Mouse (Mus musculus) embryo, embryonic 9.5 days (tissue): ENCODE data around the gene Cacnb4.

ENCODE experiments used
- DNase-seq: peaks from one replicate; pipeline ENCODE4 v3.0.0-alpha.2; 2017; ENCODE audit errors: extremely low spot score

The Cacnb4 gene

DNA sequence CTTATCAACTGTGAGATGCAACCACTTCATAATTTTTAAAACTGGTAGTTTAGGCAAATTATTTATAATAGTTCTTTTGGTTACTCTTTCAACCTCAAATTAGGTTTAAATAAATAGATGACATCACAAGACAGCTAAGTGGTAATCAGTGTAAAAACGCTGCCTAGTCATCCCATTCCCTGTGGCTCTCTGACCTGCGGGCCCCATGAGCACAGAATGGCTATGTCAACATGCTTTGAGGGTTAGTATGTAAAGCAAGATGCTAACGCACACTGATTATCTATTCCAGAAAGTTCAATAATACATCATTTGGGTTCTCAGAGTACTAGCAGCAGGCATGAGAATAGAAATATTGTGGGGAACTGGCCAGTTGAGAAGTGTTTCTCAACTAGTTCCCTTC, 108.5 kb downstream of the Cacnb4 start:
- DNase-seq, result no peak

GRCm38 (mm10) chr2:52567421-52567820, 109.2 kb downstream of the Cacnb4 start:
- no peak for DNase-seq

DNA sequence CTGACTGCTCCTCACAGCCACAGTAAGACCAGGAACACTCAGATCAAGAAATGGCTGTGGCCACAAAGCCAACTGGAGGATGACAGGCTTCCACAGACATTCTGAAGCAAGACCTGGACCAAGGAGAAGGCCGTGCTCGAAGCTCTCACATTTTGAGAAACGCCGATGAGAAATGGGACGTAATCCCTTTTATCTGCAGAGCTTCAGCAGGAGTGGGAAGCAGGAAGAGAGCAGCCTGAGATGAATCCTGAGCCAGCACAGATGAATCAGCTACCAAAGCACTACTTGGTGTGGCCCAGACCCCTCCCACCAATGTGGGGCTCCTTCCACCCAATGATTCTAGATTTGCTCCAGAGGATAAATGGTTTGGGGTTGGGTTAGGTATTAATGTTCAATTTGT, 113.4 kb downstream of the Cacnb4 start:
- DNase-seq, result no peak

DNA sequence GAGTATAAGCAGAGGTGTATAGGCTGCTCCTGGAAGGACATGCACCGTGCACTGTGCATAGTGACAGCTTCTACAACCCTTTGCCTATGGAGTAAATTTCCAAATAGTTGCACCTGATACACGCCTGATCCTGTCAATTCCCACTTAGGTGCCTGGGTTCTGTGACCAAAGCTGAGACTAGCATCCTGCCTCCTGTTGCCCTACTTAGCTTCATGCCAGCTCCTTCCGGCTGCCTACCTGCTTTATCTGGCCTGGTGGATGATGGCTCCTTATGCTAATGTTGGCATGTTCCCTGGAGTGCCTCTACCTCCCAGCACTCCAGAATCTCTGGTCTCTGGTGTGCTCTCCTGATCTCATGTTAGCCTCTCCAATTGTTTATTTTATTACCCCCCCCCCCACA, 114.3 kb downstream of the Cacnb4 start:
- DNase-seq, result no peak

GRCm38 (mm10) chr2:52561137-52561536, 115.5 kb downstream of the Cacnb4 start:
- no peak for DNase-seq

GRCm38 (mm10) chr2:52560266-52560665, 116.4 kb downstream of the Cacnb4 start:
- DNase-seq, result no peak

DNA sequence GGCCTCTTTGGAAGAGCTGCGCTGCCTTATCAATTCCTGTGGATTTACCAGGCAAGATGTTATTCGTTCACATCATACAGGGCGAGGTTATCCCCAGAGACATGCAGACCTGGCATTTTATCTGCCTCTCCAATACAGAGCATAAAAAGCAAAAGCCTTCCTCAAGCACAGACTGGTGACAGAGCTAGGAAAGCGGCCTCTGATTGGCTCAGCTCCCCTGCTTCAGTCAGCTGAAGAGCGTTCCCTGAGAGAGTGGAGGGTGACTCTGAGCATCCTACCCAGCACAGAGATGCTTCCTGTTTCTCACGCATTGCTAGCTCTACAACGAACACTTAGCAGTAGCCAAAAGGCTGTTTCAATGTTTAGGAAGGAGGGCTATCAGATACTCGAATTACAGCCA, 118.2 kb downstream of the Cacnb4 start:
- DNase-seq, result no peak

DNA sequence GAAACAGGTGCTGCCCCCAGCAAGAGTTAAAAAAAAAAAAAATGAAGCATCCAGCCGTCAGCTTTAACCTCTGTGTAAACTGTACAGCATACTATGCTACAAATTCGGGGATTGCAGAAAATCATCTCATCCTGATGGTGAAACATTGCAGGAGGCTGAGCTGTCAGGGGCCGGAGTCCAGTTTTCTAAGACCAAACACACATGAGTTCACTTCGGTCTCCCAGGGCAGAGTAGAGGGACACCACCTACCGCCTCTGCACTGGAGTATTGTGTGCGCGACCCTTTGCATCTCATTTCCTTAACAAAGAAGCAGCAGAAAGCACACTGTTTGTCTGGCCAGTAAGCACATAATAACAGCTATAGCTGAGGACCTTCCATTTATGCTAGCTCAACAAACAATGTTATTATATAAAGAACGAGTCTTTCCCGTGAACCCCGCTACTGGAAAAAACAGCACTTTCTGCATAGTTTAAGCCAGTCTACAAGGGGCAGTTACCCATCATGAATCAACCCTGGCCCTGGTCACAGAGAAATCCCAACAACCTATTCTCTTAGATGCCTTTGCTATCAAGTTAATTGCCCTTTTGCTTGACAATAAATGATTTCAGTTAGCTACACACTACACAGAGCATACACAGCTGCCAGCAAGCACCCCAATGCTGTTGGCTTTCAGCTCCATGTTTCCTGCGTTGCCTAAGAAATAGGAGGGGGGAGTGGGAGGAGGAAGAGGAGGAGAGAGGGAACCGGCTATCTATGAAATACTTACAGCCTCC, 118.9 kb downstream of the Cacnb4 start:
- no peak for DNase-seq

DNA sequence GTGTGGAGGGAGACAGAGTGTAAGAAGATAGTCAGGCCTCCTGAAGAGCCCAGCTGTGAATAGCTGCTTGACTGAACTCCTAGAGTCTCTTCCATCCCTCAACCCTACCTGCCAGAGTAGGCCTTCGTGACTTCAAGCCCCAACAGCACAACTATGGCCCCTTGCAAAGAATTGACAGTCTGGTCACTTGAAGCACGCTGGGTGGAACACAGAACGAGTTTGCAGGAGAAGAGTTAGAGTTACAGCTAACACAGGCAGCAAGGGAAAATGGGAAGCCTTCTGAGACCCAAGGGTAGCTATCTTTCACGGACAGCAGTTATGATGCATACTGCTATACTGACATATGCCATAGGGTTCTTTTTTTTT, 119.7 kb downstream of the Cacnb4 start:
- no peak for DNase-seq

DNA sequence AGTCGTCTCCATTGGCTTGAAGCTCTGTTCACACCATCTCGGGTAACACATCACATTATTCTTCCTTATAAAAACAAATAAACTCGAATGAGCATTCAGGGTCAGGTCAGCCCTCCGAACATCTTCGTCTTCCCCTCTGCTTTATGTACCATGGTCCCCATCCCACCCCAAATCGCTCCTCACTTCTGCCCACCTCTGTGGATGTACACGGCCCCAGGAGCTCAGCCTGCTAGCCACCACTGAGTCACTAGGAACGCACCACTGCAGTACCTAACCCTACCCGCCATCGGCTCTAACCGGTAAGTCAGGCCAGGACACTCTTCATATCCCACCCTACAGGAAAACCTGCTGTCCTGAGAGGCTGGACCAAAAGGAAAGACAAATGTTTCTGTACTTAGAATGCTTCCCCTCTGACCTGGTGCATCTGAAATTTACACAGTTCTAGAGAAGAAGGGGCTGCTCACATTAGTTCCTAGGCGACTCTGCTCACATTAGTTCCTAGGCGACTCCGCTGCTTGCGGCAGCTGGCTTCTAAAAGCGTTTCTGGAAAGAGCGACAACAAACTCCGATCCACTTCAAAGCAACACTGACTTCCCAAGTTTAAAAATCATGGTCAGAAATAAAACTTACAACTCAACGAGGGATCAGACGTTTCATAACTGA, 120.2 kb downstream of the Cacnb4 start:
- DNase-seq, result no peak

GRCm38 (mm10) chr2:52548401-52548800, 128.2 kb downstream of the Cacnb4 start:
- DNase-seq, result no peak

DNA sequence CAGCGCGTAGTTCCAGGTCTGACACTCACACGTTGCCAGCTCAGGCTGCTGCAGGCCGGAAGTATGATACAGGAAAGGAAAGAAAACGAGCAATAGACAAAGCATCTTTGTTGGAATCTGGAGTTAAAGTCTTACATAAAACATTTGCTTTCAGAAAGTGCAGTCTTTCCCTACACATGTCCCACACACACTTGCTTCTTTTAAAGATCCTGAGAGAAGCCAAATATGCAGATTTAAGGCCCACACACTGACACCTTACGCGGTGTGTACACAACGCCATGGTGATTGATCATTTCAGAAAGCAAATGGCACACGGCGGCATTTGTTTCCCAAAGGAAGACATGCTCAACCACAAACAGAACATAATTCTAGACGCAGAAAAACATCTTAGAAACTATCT, 129.3 kb downstream of the Cacnb4 start:
- no peak for DNase-seq

GRCm38 (mm10) chr2:52544527-52544926, 132.1 kb downstream of the Cacnb4 start:
- DNase-seq, result no peak

- DNase-seq, result no peak
Measured at GRCm38 (mm10) chr2:52541068-52541467, 135.6 kb downstream of the Cacnb4 start.

- DNase-seq, result no peak
Measured at GRCm38 (mm10) chr2:52539318-52539717, 137.3 kb downstream of the Cacnb4 start.

DNA sequence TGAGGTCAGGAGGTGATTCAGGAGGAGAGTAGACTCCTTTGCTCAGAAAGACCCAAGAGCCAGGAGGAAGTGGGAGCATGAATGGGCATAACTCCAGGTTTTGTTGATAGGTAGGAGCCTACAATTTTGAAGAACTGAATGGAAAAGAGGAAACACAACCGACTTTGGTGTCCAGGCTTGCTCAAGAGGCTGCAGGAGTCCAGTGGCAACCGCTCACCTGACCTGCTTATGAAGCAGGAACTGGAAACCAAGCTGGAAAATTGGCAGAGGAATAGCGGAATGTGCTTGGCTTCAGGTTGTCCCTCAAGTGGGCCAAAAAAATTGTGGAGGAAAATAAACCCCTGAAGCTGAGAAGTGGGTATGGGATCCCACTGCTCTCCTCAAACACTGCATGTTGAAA, 139.0 kb downstream of the Cacnb4 start:
- DNase-seq, result no peak

GRCm38 (mm10) chr2:52537155-52537554, 139.5 kb downstream of the Cacnb4 start:
- no peak for DNase-seq

DNA sequence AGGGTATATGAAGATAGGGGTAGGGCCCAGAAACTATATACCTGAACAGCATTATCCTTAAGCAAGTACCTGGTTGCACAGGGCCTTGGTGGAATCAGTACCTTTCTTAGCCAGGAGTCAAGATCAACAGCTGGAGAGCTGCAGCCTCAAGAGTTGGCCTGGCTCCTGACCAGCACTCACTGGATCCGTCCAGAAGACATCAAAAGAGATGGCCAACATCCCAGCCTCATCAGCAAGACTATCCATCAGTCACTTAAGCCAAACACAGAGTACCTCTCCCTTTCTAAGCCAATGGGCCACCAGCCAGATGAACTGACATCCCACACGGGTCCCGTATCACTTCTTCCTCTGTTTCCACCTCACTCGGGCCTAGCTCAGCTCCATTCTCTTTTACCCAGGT, 140.1 kb downstream of the Cacnb4 start:
- no peak for DNase-seq

DNA sequence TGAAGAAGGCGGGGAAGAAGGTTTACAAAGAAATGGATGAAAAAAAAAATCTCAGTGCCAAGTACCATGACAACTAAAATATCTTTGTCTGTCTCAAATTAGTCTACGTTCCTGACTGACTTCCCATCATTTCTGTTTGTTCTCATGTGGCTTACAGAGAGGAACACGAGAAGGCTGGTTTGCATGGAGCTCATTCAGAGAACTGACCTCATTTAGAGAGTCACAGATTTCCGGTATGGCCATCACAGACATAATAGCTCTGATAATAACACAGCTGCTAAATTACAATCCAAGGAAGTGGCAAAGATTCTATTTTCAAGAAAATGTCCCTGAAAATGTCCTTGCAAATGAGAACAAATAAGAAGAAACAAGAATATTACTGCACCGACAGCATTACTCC, 142.9 kb downstream of the Cacnb4 start:
- DNase-seq, result no peak

DNA sequence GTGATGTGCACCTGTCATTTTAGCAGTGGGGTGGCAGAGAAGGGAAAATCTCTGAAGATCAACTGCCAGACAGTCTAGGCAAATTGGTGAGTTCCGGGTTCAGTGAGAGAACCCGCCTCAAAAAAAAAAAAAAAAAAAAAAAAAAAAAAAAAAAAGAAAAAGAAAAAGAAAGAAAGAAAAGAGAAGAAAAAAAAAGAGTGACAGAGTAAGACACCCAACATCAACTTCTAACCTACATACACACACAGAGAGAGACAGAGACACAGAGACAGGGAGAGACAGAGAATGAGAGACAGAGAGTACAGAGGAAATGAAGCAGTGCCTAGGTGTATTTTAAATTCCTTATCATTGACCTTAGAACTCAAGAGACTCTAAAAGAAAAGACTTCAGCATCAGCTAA, 146.1 kb downstream of the Cacnb4 start:
- no peak for DNase-seq

DNA sequence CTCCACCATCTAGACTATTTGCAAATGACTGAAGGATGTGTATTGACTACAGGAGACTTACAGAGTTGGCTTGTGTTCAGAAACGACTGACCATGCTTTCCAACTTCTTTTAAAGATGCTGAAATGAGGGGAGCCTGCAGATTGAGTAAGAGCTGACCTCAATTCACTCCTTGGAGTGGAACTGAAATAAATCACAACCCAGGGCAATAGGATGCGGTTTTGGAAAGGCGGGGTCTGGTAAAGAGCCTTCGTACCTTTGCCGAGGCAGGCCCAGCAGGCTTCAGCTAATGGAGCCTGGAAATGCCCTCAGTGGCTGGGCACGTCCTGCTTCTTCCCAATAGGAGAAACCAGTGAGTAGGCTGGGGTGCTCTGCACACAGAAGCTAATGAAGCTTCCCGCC, 147.4 kb downstream of the Cacnb4 start:
- no peak for DNase-seq

DNA sequence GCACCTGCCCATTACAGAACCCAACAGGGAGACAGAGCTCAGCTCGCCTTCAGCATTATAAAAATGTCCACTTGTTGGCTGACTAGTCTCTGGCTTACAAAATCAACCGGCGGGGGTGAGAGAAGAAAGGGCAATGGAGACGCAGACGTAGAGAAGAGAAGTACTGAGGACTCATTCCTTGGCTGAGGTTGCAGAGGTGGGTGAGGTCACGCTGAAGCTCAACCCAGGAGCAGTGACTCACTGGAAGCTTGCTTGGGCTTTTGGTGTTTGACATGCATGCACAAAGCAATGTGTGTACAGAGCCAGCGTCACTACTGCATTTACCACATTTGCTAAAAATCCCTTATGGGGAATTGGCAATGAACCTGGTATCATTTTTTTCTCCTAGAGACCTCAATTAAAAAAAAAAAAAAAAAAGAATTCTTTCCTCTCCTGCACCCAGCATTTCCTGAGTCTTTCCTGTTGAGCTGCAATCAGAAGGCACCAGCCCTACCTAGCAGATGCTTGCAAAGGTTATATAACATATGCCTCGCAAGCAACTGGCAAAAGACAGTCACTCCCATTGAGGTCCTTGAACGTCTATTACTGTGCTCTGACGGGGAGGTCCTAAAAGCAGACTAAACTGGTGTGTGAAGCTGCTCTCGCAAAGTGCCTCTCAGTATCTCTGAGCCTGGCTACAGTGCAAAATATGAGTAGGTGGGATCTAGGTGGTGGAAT, 150.6 kb downstream of the Cacnb4 start:
- no peak for DNase-seq
